Mouse (Mus musculus) stomach, embryonic 15.5 days (tissue): Measurements from ENCODE around the gene Polr2f. TPM values are rescaled to one million over a fixed set of nuclear protein-coding genes. Genes with fewer than 3 reads are reported as not detected.

Experiments
- ATAC-seq: fragments of 200-750 bp; cut with Nextera tagmentation; 2 replicates; pipeline ENCODE4 v1.8.0; 2017; ENCODE audit warnings: low read depth, moderate number of reproducible peaks, moderate TSS enrichment; ENCODE audit not compliant: insufficient read depth, low FRiP score
- H3K27ac ChIP-seq: fragments of 300-500 bp; sonication (generic); 2 replicates; pipeline ENCODE4 v1.5.1; 2015; ENCODE audit warnings: mild to moderate bottlenecking, inconsistent platforms
- H3K27me3 ChIP-seq: fragments of 300-500 bp; sonication (generic); replicated peaks from 2 replicates; pipeline ENCODE4 v1.6.1; 2015; ENCODE audit warnings: inconsistent platforms
- H3K36me3 ChIP-seq: fragments of 300-500 bp; sonication (generic); 2 replicates; pipeline ENCODE4 v1.6.1; 2015; ENCODE audit warnings: inconsistent platforms
- H3K4me1 ChIP-seq: fragments of 300-500 bp; sonication (generic); 2 replicates; pipeline ENCODE4 v1.6.1; 2015; ENCODE audit warnings: inconsistent platforms
- H3K4me2 ChIP-seq: fragments of 300-500 bp; sonication (generic); 2 replicates; pipeline ENCODE4 v1.6.1; 2015; ENCODE audit warnings: mild to moderate bottlenecking, inconsistent platforms
- H3K4me3 ChIP-seq: fragments of 300-500 bp; sonication (generic); replicated peaks from 2 replicates; pipeline ENCODE4 v1.5.1; 2015; ENCODE audit warnings: inconsistent platforms
- H3K9ac ChIP-seq: fragments of 300-500 bp; sonication (generic); 2 replicates; pipeline ENCODE4 v1.6.1; 2015; ENCODE audit warnings: inconsistent platforms
- H3K9me3 ChIP-seq: fragments of 300-500 bp; sonication (generic); 2 replicates; pipeline ENCODE4 v1.6.1; 2016; ENCODE audit warnings: inconsistent platforms
- WGBS: fragments of 180-500 bp; shearing (Covaris S2); methylation state at CpG from one replicate; pipeline ENCODE4 v1.1.7; 2015; 5-methylcytosine and 5-hydroxymethylcytosine counted together
- polyA plus RNA-seq: library from polyadenylated mRNA; unstranded; fragments of >200 nt; fragmentation: Nextera tagmentation; extraction: Ambion mirVana; gene quantifications from 2 replicates; pipeline ENCODE4 v1.2.1, GENCODE M21; 2015

Gene Polr2f
- polyA plus RNA-seq, 1 experiment from 2014 or later = 336 TPM

- ATAC-seq = no peak
- Histone ChIP-seq H3K4me2 (no peak overlapping the region), H3K27me3 (no peaks in the 10 kb centered on the region), H3K36me3 (no peaks in the 10 kb centered on the region), H3K4me3 (no peak overlapping the region), H3K27ac (no peak overlapping the region), H3K4me1 (0 out of 2 replicates have a peak, but pooled peaks cover 6% of the 10 kb centered on the region), H3K9me3 (no peaks in the 10 kb centered on the region), H3K9ac (no peak overlapping the region)
- WGBS = 90% methylated on average over 12 of the region's 12 CpGs
Measured at GRCm38 (mm10) chr15:79199390-79199976, 58.7 kb downstream of the Polr2f start.

Other genes starting within 250 kb of the Polr2f start
- gene Gm49510, start 241.3 kb upstream of the Polr2f start, polyA plus RNA-seq = 0.42 and 0.52 TPM in 2 replicates
- 34.8 and 36.9 TPM in 2 replicates for gene Sh3bp1, start 241.2 kb upstream of the Polr2f start, polyA plus RNA-seq
- gene Pdxp, start 227.1 kb upstream of the Polr2f start, polyA plus RNA-seq = 11.8 and 12.8 TPM in 2 replicates
- 1,300 and 1,476 TPM in 2 replicates for gene Lgals1, start 214.3 kb upstream of the Polr2f start, polyA plus RNA-seq
- gene Nol12, start 206.1 kb upstream of the Polr2f start, polyA plus RNA-seq = 47.4 and 49.9 TPM in 2 replicates
- gene Triobp, start 193.3 kb upstream of the Polr2f start, polyA plus RNA-seq = 54.4 TPM in 2 replicates
- 546 and 587 TPM in 2 replicates for gene H1f0, start 112.6 kb upstream of the Polr2f start, polyA plus RNA-seq
- gene Galr3, start 99.1 kb upstream of the Polr2f start, polyA plus RNA-seq = 0.68 and 0.89 TPM in 2 replicates
- 49.7 and 51.8 TPM in 2 replicates for gene Ankrd54, start 78.1 kb upstream of the Polr2f start, polyA plus RNA-seq
- 200 and 222 TPM in 2 replicates for gene Eif3l, start 65.8 kb upstream of the Polr2f start, polyA plus RNA-seq
- gene Micall1, start 32.1 kb upstream of the Polr2f start, polyA plus RNA-seq = 11.5 and 11.9 TPM in 2 replicates
- 6.7 and 6.9 TPM in 2 replicates for gene 1700088E04Rik, start 244 bp downstream of the Polr2f start, polyA plus RNA-seq
- 9.1 and 9.7 TPM in 2 replicates for gene Sox10, start 24.2 kb downstream of the Polr2f start, polyA plus RNA-seq
- gene Pick1, start 88.2 kb downstream of the Polr2f start, polyA plus RNA-seq = 47.6 and 51.4 TPM in 2 replicates
- gene Gm49486, start 88.4 kb downstream of the Polr2f start, polyA plus RNA-seq = 0.61 and 0.65 TPM in 2 replicates
- 0.22 and 0.28 TPM in 2 replicates for gene Slc16a8, start 113.8 kb downstream of the Polr2f start, polyA plus RNA-seq
- 8.4 and 9.1 TPM in 2 replicates for gene Baiap2l2, start 144.5 kb downstream of the Polr2f start, polyA plus RNA-seq
- 16.6 and 18.9 TPM in 2 replicates for gene Pla2g6, start 187.4 kb downstream of the Polr2f start, polyA plus RNA-seq
- 5.2 and 6.6 TPM in 2 replicates for gene Maff, start 205.6 kb downstream of the Polr2f start, polyA plus RNA-seq